Mouse (Mus musculus) spleen, adult 2 months (tissue): ENCODE data around the gene Cradd. TPM values are rescaled to one million over a fixed set of nuclear protein-coding genes. Genes with fewer than 3 reads are reported as not detected.

Experiments used
- DNase-seq, 2 experiments: peaks; one replicate each; pipeline versions ENCODE4 v3.0.0 to v3.0.0-alpha.2; 2012 to 2021; ENCODE audit warnings: low spot score in 2 of 2, low read depth in 1 of 2
- H3K27ac ChIP-seq: fragments of 200-500 bp; 2 replicates; pipeline ENCODE4 v1.5.1; 2012; ENCODE audit warnings: low read length, inconsistent platforms; ENCODE audit not compliant: insufficient read depth
- H3K27me3 ChIP-seq: fragments of 200-500 bp; 2 replicates; pipeline ENCODE4 v1.6.1; 2012; ENCODE audit warnings: mild to moderate bottlenecking, moderate library complexity, low read length, inconsistent platforms; ENCODE audit not compliant: control insufficient read depth, insufficient read depth
- H3K36me3 ChIP-seq: fragments of 200-500 bp; 2 replicates; pipeline ENCODE4 v1.6.1; 2012; ENCODE audit warnings: mild to moderate bottlenecking, low read length, inconsistent platforms; ENCODE audit not compliant: control insufficient read depth, insufficient read depth
- H3K4me1 ChIP-seq: fragments of 200-500 bp; 2 replicates; pipeline ENCODE4 v1.6.1; 2011; ENCODE audit warnings: inconsistent platforms; ENCODE audit not compliant: control insufficient read depth, insufficient read depth, insufficient read length
- H3K4me3 ChIP-seq: fragments of 200-500 bp; 2 replicates; pipeline ENCODE4 v1.5.1; 2011; ENCODE audit warnings: mild to moderate bottlenecking, inconsistent platforms; ENCODE audit not compliant: insufficient read depth, insufficient read length; ENCODE audit errors: extremely low read depth
- CTCF ChIP-seq: fragments of 200-500 bp; IDR thresholded peaks from 2 replicates; pipeline ENCODE4 v1.5.1; 2011; ENCODE audit warnings: mild to moderate bottlenecking, inconsistent platforms; ENCODE audit not compliant: insufficient read depth, insufficient read length, insufficient replicate concordance; ENCODE audit errors: extremely low read depth
- POLR2A ChIP-seq: fragments of 200-500 bp; IDR thresholded peaks from 2 replicates; pipeline ENCODE4 v1.6.1; 2011; ENCODE audit warnings: low read depth, low read length, inconsistent platforms
- WGBS: fragments of 180-500 bp; shearing (Covaris S2); methylation state at CpG from one replicate; pipeline ENCODE4 v1.1.7; 2018; 5-methylcytosine and 5-hydroxymethylcytosine counted together
- polyA plus RNA-seq: library from polyadenylated mRNA; depleted of rRNA; stranded (reverse); fragments of >200 nt; gene quantifications from 2 replicates; pipeline ENCODE4 v1.2.3, GENCODE M21; 2012

Cradd gene
- polyA plus RNA-seq, 1 experiment = 8.2 TPM

DNA sequence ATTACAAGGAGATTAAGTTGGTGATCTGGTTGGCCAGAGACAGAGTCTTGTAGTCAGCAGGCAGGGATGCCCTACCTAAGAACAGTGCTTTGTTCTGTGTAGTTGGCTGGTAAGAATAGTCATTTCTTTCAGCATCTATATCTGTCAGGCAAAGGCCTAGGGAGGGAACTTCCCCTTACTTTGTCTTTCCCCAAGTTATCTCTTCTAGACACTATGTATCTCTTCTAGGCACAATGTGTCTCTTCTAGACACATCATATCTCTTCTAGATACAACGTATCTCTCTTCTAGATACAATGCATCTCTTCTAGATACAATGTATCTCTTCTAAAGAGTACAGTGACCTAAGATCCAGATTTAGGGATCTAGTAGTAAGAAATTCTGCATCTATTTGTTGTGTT lies 169.3 kb downstream of the Cradd start:
- DNase-seq = no peak
- no peak for TF ChIP-seq CTCF
- TF ChIP-seq POLR2A = no peak
- no peak overlapping the region for H3K27ac ChIP-seq
- H3K27me3 ChIP-seq = no peaks in the 10 kb centered on the region
- no peak overlapping the region for H3K4me3 ChIP-seq
- no peaks in the 10 kb centered on the region for H3K36me3 ChIP-seq
- peaks cover 8% of the 10 kb centered on the region; the same call in 1 of the 2 replicates for H3K4me1 ChIP-seq
- WGBS = 79% methylated on average over 1 of the region's 1 CpGs

DNA sequence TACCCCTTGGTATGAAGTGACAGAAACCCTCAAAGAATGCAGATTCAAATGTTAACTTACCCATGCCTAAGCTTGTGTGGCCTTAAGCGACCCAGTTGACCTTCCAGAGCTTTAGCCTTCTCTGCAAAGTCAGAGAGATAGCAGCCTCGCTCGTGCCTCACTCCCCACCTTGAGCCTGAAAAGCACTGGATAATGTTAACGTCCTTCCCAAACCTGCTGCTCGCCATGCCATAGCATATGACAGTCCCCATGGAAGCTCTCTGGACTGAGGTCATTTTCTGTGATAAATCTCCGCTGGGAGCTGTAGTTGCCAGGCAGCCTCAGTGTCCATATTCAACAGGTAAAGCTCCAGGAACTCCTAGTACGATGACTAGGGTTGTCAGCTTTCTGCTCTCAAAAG lies 170.7 kb downstream of the Cradd start:
- Histone ChIP-seq H3K27me3 (no peaks in the 10 kb centered on the region), H3K4me1 (peaks cover 8% of the 10 kb centered on the region; the same call in 1 of the 2 replicates), H3K4me3 (no peak overlapping the region), H3K27ac (no peak overlapping the region), H3K36me3 (no peaks in the 10 kb centered on the region)
- TF ChIP-seq POLR2A = no peak
- no peak for TF ChIP-seq CTCF
- no peak for DNase-seq
- 93% methylated on average over 7 of the region's 7 CpGs for WGBS

DNA sequence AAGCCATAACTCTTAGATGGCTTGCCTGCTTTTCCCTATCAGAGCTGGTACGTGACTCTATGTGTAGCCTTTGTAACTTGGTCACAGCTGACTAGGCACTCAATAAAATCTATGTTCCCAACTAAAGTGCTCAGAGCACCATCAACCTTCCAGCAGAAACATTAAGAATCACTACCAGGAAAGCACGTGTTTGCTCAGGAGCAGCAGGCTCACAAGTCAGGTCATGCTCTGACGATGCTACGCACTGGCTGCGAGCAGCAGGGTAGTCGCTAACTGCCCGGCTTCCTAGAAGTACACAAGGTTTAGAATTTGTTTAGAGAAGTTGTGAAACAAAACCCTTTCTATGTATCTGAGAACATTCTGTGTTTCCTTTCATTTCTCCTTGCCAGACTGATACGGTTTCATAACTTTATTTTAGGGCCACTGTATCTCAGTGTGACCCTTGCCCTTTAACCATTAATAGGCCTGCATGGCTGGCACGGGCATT lies 171.4 kb downstream of the Cradd start:
- Histone ChIP-seq H3K27me3 (no peaks in the 10 kb centered on the region), H3K4me3 (no peak overlapping the region), H3K36me3 (no peaks in the 10 kb centered on the region), H3K27ac (no peak overlapping the region), H3K4me1 (peaks cover 8% of the 10 kb centered on the region; the same call in 1 of the 2 replicates)
- WGBS = 52% methylated on average over 9 of the region's 9 CpGs
- TF ChIP-seq POLR2A (no peak), CTCF (no peak)
- no peak for DNase-seq

DNA sequence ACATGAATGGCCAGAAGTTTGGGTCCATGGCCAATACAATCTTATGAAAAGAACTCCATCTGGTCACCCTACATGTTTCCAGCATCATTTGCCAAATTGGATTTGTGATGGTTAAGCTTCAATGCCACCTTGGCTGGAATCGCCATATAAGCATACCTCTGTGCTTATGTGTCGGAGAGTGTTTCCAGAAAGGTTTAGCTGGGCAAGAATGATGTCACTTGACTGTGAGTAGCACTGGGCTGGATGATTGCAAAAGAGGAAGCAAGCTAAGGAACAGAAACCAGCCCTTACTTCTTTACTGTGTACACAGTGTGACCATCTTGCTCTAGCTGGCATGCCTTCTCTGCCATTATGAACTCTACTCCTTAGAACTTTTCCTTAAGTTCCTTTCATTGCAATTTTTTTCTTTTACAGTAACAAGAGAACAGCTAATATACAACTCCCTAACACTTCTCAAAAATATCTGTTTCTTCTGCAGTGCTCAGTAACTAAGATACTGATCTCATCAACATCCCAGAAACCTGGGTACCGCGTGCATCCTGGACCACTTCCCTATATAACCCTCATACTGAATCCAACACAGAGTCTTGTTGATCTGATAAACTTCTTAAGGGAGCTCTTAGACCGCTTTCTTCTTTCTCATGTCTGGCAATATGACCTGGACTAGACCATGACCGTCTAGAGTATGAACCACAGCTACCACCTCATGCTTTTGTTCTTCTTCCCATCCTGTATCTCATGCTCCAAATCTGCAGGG lies 172.7 kb downstream of the Cradd start:
- DNase-seq = peak; percentile 30 to 69
- Histone ChIP-seq H3K27ac (no peak overlapping the region), H3K4me3 (no peak overlapping the region), H3K27me3 (no peaks in the 10 kb centered on the region), H3K4me1 (peaks cover 15% of the 10 kb centered on the region; the same call in 1 of the 2 replicates), H3K36me3 (no peaks in the 10 kb centered on the region)
- no peak for TF ChIP-seq CTCF
- no peak for TF ChIP-seq POLR2A
- WGBS = 63% methylated on average over 6 of the region's 6 CpGs

DNA sequence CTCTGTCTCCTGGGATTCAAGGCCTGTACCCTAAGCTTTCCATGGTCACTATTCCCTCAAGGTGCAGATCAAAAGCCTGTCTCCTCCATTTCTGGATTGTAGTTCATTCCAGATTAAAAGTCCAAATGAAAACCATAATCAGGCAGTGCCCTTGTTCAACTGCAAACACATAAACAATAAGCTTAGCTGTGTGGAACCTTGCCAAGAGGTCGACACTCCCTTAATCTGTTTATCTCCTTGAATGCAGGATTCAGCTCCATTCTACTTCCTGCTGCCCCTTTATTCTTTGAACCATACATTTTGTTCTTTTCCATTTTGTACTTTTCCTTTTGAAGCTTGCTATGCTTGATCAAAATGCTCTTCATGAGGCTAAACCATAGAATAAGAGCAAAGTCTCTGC lies 174.3 kb downstream of the Cradd start:
- Histone ChIP-seq H3K4me1 (peaks cover 15% of the 10 kb centered on the region), H3K27me3 (no peaks in the 10 kb centered on the region), H3K27ac (no peak overlapping the region), H3K36me3 (no peaks in the 10 kb centered on the region), H3K4me3 (no peak overlapping the region)
- 49% methylated on average over 1 of the region's 1 CpGs for WGBS
- no peak for TF ChIP-seq CTCF
- TF ChIP-seq POLR2A = no peak
- DNase-seq = no peak

DNA sequence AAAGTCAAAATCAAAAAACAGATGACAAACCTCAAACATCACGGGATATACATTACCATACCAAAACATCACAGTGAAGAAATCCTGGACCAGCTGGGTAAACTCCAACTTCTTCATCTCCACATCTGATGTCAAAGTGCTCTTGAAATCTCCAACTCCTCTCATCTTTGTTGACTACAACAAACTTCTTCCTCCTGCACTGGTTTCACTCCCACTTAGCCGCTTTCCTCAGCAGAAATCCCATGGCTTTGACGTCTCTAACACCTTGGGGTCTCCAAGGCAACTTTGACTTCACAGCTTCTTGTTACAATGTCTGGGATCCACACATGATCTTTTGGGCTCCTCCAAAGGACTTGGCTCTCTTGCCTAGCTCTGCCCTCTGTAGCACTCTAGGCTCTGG lies 175.3 kb downstream of the Cradd start:
- TF ChIP-seq CTCF (no peak), POLR2A (no peak)
- 88% methylated on average over 3 of the region's 3 CpGs for WGBS
- Histone ChIP-seq H3K4me1 (peaks cover 15% of the 10 kb centered on the region), H3K4me3 (no peak overlapping the region), H3K27ac (no peak overlapping the region), H3K27me3 (no peaks in the 10 kb centered on the region), H3K36me3 (no peaks in the 10 kb centered on the region)
- no peak for DNase-seq

DNA sequence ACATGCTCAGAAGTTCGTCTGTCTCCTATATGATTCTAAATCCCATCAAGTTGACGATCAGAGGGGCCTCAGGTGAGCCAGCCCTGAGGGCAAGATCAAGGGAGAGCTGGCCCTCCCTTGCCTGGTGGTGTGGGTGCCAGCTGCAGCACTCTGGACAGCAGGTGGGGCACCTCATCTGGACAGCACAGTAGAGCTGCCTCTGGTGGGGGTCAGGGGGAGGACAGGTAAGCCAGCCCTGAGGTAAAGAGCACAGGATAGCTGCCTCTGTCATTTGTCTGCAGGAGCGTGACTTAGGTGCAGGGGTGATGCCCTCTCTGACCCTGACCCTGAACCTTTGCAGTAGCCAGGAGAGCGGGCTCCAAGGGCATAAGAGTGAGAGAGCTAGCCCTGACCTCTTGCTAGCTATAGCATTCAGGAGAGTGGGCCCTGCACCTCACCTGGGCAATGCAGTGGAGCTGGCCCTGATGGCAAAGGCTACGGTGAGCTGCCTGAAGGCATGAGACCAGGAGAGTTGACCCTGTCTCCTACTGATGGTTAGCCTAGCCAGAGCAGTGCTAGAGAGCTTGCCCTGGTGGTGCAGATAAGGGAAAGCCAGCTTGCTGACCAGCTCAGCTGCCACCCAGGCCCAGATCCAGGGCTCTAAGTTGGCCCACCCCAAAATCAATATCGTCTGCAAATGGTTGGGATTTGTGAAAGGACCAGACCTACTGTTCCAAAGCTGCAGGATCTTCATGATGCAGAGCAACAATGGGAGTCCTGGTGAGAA lies 176.6 kb downstream of the Cradd start:
- Histone ChIP-seq H3K27ac (no peak overlapping the region), H3K27me3 (no peaks in the 10 kb centered on the region), H3K36me3 (no peaks in the 10 kb centered on the region), H3K4me3 (no peak overlapping the region), H3K4me1 (peaks cover 12% of the 10 kb centered on the region)
- no peak for DNase-seq
- 92% methylated on average over 6 of the region's 6 CpGs for WGBS
- TF ChIP-seq CTCF = no peak
- TF ChIP-seq POLR2A = no peak
